Mouse (Mus musculus) MEL (cell line): ENCODE results near the gene Rbfox3. TPM values are rescaled to one million over a fixed set of nuclear protein-coding genes. Genes with fewer than 3 reads are reported as not detected.

Source experiments
- DNase-seq: peaks from one replicate; pipeline ENCODE4 v3.0.0; 2011; ENCODE audit warnings: low read depth, low spot score
- H3K27ac ChIP-seq: 2 replicates; pipeline ENCODE4 v1.5.1; 2012; ENCODE audit warnings: low read depth, mild to moderate bottlenecking, control low read depth, low read length, moderate library complexity; ENCODE audit not compliant: control insufficient read depth
- H3K27me3 ChIP-seq, 2 experiments: fragments of 150-350 bp in 1 of 2; sonication (generic) in 1 of 2; 2 replicates each; pipeline ENCODE4 v1.6.1; 2012; ENCODE audit warnings: low read length in 2 of 2, mild to moderate bottlenecking in 2 of 2, improper control_type of control experiment in 1 of 2, moderate library complexity in 1 of 2; ENCODE audit not compliant: insufficient read depth in 2 of 2, control insufficient read depth in 1 of 2
- H3K36me3 ChIP-seq, 2 experiments: 2 replicates each; pipeline ENCODE4 v1.6.1; 2012 to 2014; ENCODE audit warnings: low read length in 2 of 2, improper control_type of control experiment in 1 of 2, inconsistent platforms in 1 of 2, mild to moderate bottlenecking in 1 of 2; ENCODE audit not compliant: insufficient read depth in 2 of 2, control insufficient read depth in 1 of 2
- H3K4me1 ChIP-seq, 2 experiments: fragments of 150-350 bp in 1 of 2; sonication (generic) in 1 of 2; 2 replicates each; pipeline ENCODE4 v1.6.1; 2012; ENCODE audit warnings: low read length in 2 of 2, improper control_type of control experiment in 1 of 2, mild to moderate bottlenecking in 1 of 2; ENCODE audit not compliant: insufficient read depth in 2 of 2, control insufficient read depth in 1 of 2
- H3K4me3 ChIP-seq, 2 experiments: fragments of 150-350 bp in 1 of 2; sonication (generic) in 1 of 2; 2 replicates each; pipeline ENCODE4 v1.5.1; 2012; ENCODE audit warnings: low read depth in 2 of 2, low read length in 2 of 2, mild to moderate bottlenecking in 2 of 2, moderate library complexity in 2 of 2, control low read depth in 1 of 2, improper control_type of control experiment in 1 of 2; ENCODE audit not compliant: control insufficient read depth in 1 of 2, insufficient read depth in 1 of 2
- H3K79me2 ChIP-seq: 2 replicates; pipeline ENCODE4 v1.6.1; 2012; ENCODE audit warnings: mild to moderate bottlenecking, low read length, moderate library complexity; ENCODE audit not compliant: control insufficient read depth, poor library complexity, insufficient read depth
- H3K9ac ChIP-seq: 2 replicates; pipeline ENCODE4 v1.6.1; 2012; ENCODE audit warnings: low read depth, mild to moderate bottlenecking, control low read depth, low read length, moderate library complexity; ENCODE audit not compliant: control insufficient read depth, poor library complexity, severe bottlenecking
- H3K9me3 ChIP-seq: fragments of 150-350 bp; sonication (generic); replicated peaks from 2 replicates; pipeline ENCODE4 v1.6.1; 2012; ENCODE audit warnings: mild to moderate bottlenecking, low read length, improper control_type of control experiment, moderate library complexity; ENCODE audit not compliant: insufficient read depth
- BHLHE40 ChIP-seq: IDR thresholded peaks from 2 replicates; pipeline ENCODE4 v1.6.1; 2012; ENCODE audit warnings: low read depth, mild to moderate bottlenecking, inconsistent platforms, low read length, improper control_type of control experiment, borderline replicate concordance
- CHD2 ChIP-seq: IDR thresholded peaks from 2 replicates; pipeline ENCODE4 v1.6.1; 2011; ENCODE audit warnings: low read length, improper control_type of control experiment
- E2F4 ChIP-seq: IDR thresholded peaks from 2 replicates; pipeline ENCODE4 v1.6.1; 2011; ENCODE audit warnings: low read depth, low read length, improper control_type of control experiment, borderline replicate concordance
- EP300 ChIP-seq, 2 experiments: IDR thresholded peaks; 2 replicates each; pipeline ENCODE4 v1.6.1; 2011; ENCODE audit warnings: improper control_type of control experiment in 2 of 2, low read length in 2 of 2, low read depth in 1 of 2, mild to moderate bottlenecking in 1 of 2
- ETS1 ChIP-seq: IDR thresholded peaks from 2 replicates; pipeline ENCODE4 v1.6.1; 2012; ENCODE audit warnings: low read depth, mild to moderate bottlenecking, inconsistent platforms, low read length, improper control_type of control experiment, moderate library complexity
- GATA1 ChIP-seq: IDR thresholded peaks from 2 replicates; pipeline ENCODE4 v1.6.1; 2011; ENCODE audit warnings: low read depth, low read length, improper control_type of control experiment
- HCFC1 ChIP-seq: IDR thresholded peaks from 2 replicates; pipeline ENCODE4 v1.6.1; 2012; ENCODE audit warnings: low read depth, mild to moderate bottlenecking, inconsistent platforms, low read length, improper control_type of control experiment, moderate library complexity
- JUND ChIP-seq: IDR thresholded peaks from 2 replicates; pipeline ENCODE4 v1.6.1; 2011; ENCODE audit warnings: low read depth, mild to moderate bottlenecking, improper control_type of control experiment, low read length
- MAFK ChIP-seq: IDR thresholded peaks from 2 replicates; pipeline ENCODE4 v1.6.1; 2011; ENCODE audit warnings: low read depth, mild to moderate bottlenecking, low read length, improper control_type of control experiment, borderline replicate concordance
- MAX ChIP-seq: IDR thresholded peaks from 2 replicates; pipeline ENCODE4 v1.6.1; 2011; ENCODE audit warnings: low read length, improper control_type of control experiment
- MEF2A ChIP-seq: IDR thresholded peaks from 2 replicates; pipeline ENCODE4 v1.6.1; 2014; ENCODE audit warnings: low read depth, mild to moderate bottlenecking, inconsistent platforms, low read length, improper control_type of control experiment; ENCODE audit not compliant: poor library complexity, insufficient replicate concordance, severe bottlenecking; ENCODE audit errors: extremely low read depth
- NELFE ChIP-seq: IDR thresholded peaks from 2 replicates; pipeline ENCODE4 v1.6.1; 2011; ENCODE audit warnings: low read depth, low read length, improper control_type of control experiment
- NRF1 ChIP-seq: IDR thresholded peaks from 2 replicates; pipeline ENCODE4 v1.6.1; 2014; ENCODE audit warnings: low read depth, mild to moderate bottlenecking, inconsistent platforms, low read length, improper control_type of control experiment, moderate library complexity; ENCODE audit not compliant: poor library complexity, insufficient read depth, severe bottlenecking
- POLR2A ChIP-seq, 2 experiments: IDR thresholded peaks; 2 replicates each; pipeline ENCODE4 v1.6.1; 2011 to 2012; ENCODE audit warnings: low read length in 2 of 2, mild to moderate bottlenecking in 2 of 2, control low read depth in 1 of 2, improper control_type of control experiment in 1 of 2, low read depth in 1 of 2, moderate library complexity in 1 of 2; ENCODE audit not compliant: control insufficient read depth in 1 of 2, insufficient read depth in 1 of 2, poor library complexity in 1 of 2
- POLR2AphosphoS5 ChIP-seq: IDR thresholded peaks from 2 replicates; pipeline ENCODE4 v1.6.1; 2012; ENCODE audit warnings: low read depth, borderline replicate concordance, mild to moderate bottlenecking, inconsistent platforms, low read length, moderate library complexity, mixed read lengths
- RCOR1 ChIP-seq: IDR thresholded peaks from 2 replicates; pipeline ENCODE4 v1.6.1; 2012; ENCODE audit warnings: low read depth, mild to moderate bottlenecking, inconsistent platforms, low read length, improper control_type of control experiment
- SIN3A ChIP-seq: IDR thresholded peaks from 2 replicates; pipeline ENCODE4 v1.6.1; 2012; ENCODE audit warnings: low read length, improper control_type of control experiment, inconsistent platforms
- TCF12 ChIP-seq: IDR thresholded peaks from 2 replicates; pipeline ENCODE4 v1.6.1; 2014; ENCODE audit warnings: low read depth, mild to moderate bottlenecking, inconsistent platforms, low read length, improper control_type of control experiment, moderate library complexity
- ZC3H11A ChIP-seq: IDR thresholded peaks from 2 replicates; pipeline ENCODE4 v1.6.1; 2012; ENCODE audit warnings: low read depth, mild to moderate bottlenecking, inconsistent platforms, low read length, improper control_type of control experiment
- ZKSCAN1 ChIP-seq: IDR thresholded peaks from 2 replicates; pipeline ENCODE4 v1.6.1; 2012; ENCODE audit warnings: low read depth, mild to moderate bottlenecking, inconsistent platforms, low read length, improper control_type of control experiment, moderate library complexity
- ZNF384 ChIP-seq: IDR thresholded peaks from 2 replicates; pipeline ENCODE4 v1.6.1; 2012; ENCODE audit warnings: low read depth, mild to moderate bottlenecking, inconsistent platforms, low read length, improper control_type of control experiment
- polyA plus RNA-seq, 2 experiments: library from polyadenylated mRNA; stranded (reverse) in 1 of 2; unstranded in 1 of 2; fragments of >175 nt in 1 of 2; fragments of >200 nt in 1 of 2; gene quantifications; 2 replicates each; pipeline versions ENCODE4 v1.2.1 to v1.2.4; 2012; ENCODE audit warnings: low replicate concordance in 2 of 2, low read depth in 1 of 2; ENCODE audit not compliant: insufficient read length in 2 of 2, insufficient read depth in 1 of 2, missing spikeins in 1 of 2
- total RNA-seq: library from RNA; depleted of rRNA; stranded (reverse); fragments of 300-350 nt; gene quantifications from 2 replicates; pipeline ENCODE4 v1.2.3, GENCODE M21; 2012

The Rbfox3 gene
- total and polyA plus RNA-seq, 3 experiments = not detected

DNA sequence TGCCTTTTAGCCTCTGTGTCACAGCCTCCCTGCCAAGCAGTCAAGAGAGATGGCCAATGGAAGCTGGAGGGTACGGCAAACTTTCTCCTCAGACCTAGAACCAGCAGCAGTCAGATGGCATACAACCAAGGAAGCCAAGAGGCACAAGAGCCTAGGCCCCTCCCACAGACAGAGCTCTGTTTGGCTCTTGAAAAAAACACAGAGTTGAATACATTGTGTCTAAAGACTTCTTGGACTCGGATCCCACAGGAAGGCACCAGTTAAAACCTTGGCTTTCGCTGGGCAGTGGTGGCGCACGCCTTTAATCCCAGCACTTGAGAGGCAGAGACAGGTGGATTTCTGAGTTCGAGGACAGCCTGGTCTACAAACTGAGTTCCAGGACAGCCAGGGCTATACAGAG, 7.1 kb downstream of the Rbfox3 start:
- Histone ChIP-seq H3K4me3 (no peak overlapping the region), H3K79me2 (no peaks in the 10 kb centered on the region), H3K9me3 (no peaks in the 10 kb centered on the region), H3K27ac (no peak overlapping the region), H3K4me1 (no peaks in the 10 kb centered on the region), H3K9ac (no peak overlapping the region), H3K36me3 (no peaks in the 10 kb centered on the region), H3K27me3 (no peaks in the 10 kb centered on the region)
- TF ChIP-seq NRF1 (no peak), CHD2 (no peak), GATA1 (no peak), ZKSCAN1 (no peak), MEF2A (no peak), TCF12 (no peak), ZC3H11A (no peak), RCOR1 (no peak), BHLHE40 (no peak), MAFK (no peak), HCFC1 (no peak)
- DNase-seq = no peak

DNA sequence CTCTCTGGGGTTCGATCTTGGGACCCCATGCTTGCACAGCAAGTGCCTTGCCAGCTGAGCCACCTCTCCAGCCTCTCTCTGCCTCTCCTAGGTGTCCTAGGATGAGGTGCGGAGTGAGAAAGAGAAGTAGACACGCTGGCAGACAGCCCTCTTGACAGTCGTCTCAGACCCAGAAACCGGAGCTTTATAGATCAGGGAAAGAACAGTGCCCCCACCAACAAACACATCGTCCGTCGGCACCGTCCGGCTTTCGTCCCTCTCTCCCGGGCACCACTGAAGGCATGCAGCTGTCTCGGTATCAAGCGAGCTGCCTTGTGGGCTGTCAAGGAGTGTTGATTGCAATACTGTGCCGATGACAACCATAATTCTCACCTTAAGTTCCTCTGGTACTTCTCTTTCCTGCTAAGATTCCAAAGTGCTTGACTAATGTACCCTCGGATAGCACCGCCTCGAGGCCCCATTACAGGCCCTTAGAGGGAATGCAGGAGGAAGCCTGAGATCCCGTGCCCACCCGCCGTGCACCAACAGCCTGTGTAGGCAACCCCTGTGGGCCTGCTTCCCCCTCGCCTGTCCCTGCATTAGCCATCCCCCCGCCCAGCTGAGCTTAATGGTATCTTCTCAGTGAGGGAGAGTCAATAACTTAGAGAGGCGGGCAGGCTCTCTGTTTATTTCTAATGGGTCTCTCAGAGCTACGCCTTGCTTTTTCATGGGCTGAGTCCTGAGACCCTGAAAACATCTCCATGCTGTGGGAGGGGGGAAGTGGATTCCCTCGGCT, 11.4 kb downstream of the Rbfox3 start:
- no peak overlapping the region for H3K4me3 ChIP-seq
- no peak overlapping the region for H3K27ac ChIP-seq
- no peaks in the 10 kb centered on the region for H3K36me3 ChIP-seq
- H3K9ac ChIP-seq = no peak overlapping the region
- DNase-seq = no peak
- no peaks in the 10 kb centered on the region for H3K27me3 ChIP-seq
- TF ChIP-seq ZKSCAN1 = no peak
- TF ChIP-seq ZNF384 = no peak
- no peak for TF ChIP-seq NELFE
- TF ChIP-seq BHLHE40 = no peak
- TF ChIP-seq ZC3H11A = no peak
- no peak for TF ChIP-seq E2F4
- no peak for TF ChIP-seq EP300 (IDR thresholded peaks at IDR 0.05; ENCODE audit: low read depth in 1 of 2, low read length in 2 of 2)
- no peak for TF ChIP-seq MEF2A
- TF ChIP-seq POLR2AphosphoS5 = no peak
- TF ChIP-seq SIN3A = no peak
- no peak for TF ChIP-seq POLR2A (IDR thresholded peaks at IDR 0.05; ENCODE audit: control insufficient read depth in 1 of 2, insufficient read depth in 1 of 2, low read depth in 1 of 2, low read length in 2 of 2, poor library complexity in 1 of 2)
- no peak for TF ChIP-seq ETS1
- TF ChIP-seq MAX = no peak
- no peak for TF ChIP-seq JUND
- H3K79me2 ChIP-seq = no peaks in the 10 kb centered on the region
- no peaks in the 10 kb centered on the region for H3K9me3 ChIP-seq
- H3K4me1 ChIP-seq = no peaks in the 10 kb centered on the region
